Mouse (Mus musculus): Measurements from ENCODE around the gene Capn9. TPM values are rescaled to one million over a fixed set of nuclear protein-coding genes. Genes with fewer than 3 reads are reported as not detected.

The Capn9 gene
- total RNA-seq, 2 experiments from 2014 or later, result 0.21 TPM; not detected in 1

Other genes starting within 250 kb of the Capn9 start
- 100 to 1,000 TPM; 210 to 228 TPM for gene Pgbd5, start 136.5 kb upstream of the Capn9 start, total RNA-seq (2021)
- 10 to 100 TPM; 37.0 to 39.3 TPM for gene Cog2, start 55.3 kb upstream of the Capn9 start, total RNA-seq (2021)
- gene Agt, start 6.4 kb upstream of the Capn9 start, total RNA-seq (2021), result 10 to 100 TPM; 21.5 to 23.9 TPM
- 10 to 100 TPM; 50.5 to 55.8 TPM for gene 2310022B05Rik, start 87.3 kb downstream of the Capn9 start, total RNA-seq (2021)
- gene Ttc13, start 145.9 kb downstream of the Capn9 start, total RNA-seq (2021), result 10 to 100 TPM; 39.1 to 46.4 TPM
- 10 to 100 TPM; 11.1 to 11.4 TPM for gene Arv1, start 146.0 kb downstream of the Capn9 start, total RNA-seq (2021)
- gene Fam89a, start 175.7 kb downstream of the Capn9 start, total RNA-seq (2021), result under 1 TPM in 1 of 2 experiments, not detected in 1; 0.25 TPM
- 1 to 10 TPM; 2.2 to 2.4 TPM for gene Trim67, start 217.0 kb downstream of the Capn9 start, total RNA-seq (2021)

Data from left cerebral cortex, postnatal 25 days (tissue).